Mouse (Mus musculus) heart, embryonic 10.5 days (tissue): ENCODE data around the gene Oser1. TPM values are rescaled to one million over a fixed set of nuclear protein-coding genes. Genes with fewer than 3 reads are reported as not detected.

Experiments
- DNase-seq: peaks from one replicate; pipeline ENCODE4 v3.0.0-alpha.2; 2017; ENCODE audit warnings: low spot score
- H3K27ac ChIP-seq: fragments of 300-500 bp; sonication (generic); 2 replicates; pipeline ENCODE4 v1.5.1; 2016; ENCODE audit warnings: mild to moderate bottlenecking
- H3K27me3 ChIP-seq: fragments of 300-500 bp; sonication (generic); 2 replicates; pipeline ENCODE4 v1.6.1; 2016; ENCODE audit warnings: mild to moderate bottlenecking; ENCODE audit not compliant: poor library complexity, insufficient read depth, severe bottlenecking
- H3K36me3 ChIP-seq: fragments of 300-500 bp; sonication (generic); 2 replicates; pipeline ENCODE4 v1.6.1; 2016; ENCODE audit warnings: mild to moderate bottlenecking, moderate library complexity
- H3K4me1 ChIP-seq: fragments of 300-500 bp; sonication (generic); 2 replicates; pipeline ENCODE4 v1.6.1; 2016; ENCODE audit warnings: mild to moderate bottlenecking
- H3K4me3 ChIP-seq: fragments of 300-500 bp; sonication (generic); 2 replicates; pipeline ENCODE4 v1.5.1; 2016; ENCODE audit warnings: mild to moderate bottlenecking, moderate library complexity
- H3K9me3 ChIP-seq: fragments of 300-500 bp; sonication (generic); 2 replicates; pipeline ENCODE4 v1.6.1; 2016; ENCODE audit warnings: mild to moderate bottlenecking, moderate library complexity
- WGBS: fragments of 180-500 bp; shearing (Covaris S2); methylation state at CpG from one replicate; pipeline ENCODE4 v1.1.7; 2016; 5-methylcytosine and 5-hydroxymethylcytosine counted together
- polyA plus RNA-seq: library from polyadenylated mRNA; unstranded; fragments of >200 nt; fragmentation: Nextera tagmentation; extraction: Ambion mirVana; gene quantifications from 2 replicates; pipeline ENCODE4 v1.2.1, GENCODE M21; 2016

Gene Oser1
- polyA plus RNA-seq, result 65.0 and 74.3 TPM in 2 replicates

DNA sequence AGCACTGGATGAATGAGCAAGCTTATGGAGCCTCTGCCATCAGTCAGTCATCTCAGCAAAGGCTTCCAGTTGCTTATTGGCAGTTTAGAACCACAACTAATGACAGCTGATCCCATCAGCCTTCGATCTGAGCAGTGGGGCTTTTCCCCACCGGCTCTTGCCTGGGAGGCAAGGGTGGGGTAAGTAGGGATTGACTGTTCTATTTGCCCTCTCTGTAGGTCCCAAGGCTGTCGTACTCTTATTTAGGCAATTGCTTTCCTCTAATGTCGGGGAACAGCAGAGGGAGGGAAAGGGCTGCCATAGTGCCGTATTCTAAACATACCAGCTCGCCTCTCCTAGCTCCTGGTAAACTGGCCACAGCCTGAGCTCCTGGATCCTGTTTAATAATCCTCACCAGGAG lies at the start of gene Oser1:
Gene Oser1, minus strand, starts transcription at position 101 of the 400 bp plus-strand sequence.
- 79% methylated on average over 6 of the region's 6 CpGs for WGBS
- Histone ChIP-seq H3K9me3 (no peaks in the 10 kb centered on the region), H3K4me3 (no peak within 1 kb of the TSS), H3K4me1 (peaks cover 6% of the 10 kb centered on the region), H3K36me3 (no peaks in the 10 kb centered on the region), H3K27me3 (no peaks in the 10 kb centered on the region), H3K27ac (no peak within 1 kb of the TSS)
- no peak for DNase-seq

DNA sequence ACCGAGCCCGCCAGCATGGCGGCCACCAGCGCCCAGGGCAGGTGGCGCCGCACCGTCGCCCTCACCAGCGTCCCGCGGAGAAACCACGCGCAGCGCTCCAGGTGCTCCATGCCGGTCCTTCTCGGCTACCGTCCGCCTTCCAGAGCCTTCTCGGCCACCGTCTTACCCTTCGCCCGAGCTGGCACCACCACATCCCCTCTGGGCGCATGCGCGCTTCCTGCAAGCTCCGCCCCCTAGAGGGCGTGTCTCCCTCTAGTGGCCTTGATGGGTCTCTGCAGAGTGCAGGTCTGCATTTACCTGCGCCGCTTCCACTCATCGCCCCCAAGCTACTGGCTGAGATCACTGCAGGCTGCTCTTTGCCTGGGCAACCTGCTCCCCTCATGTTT lies 48.0 kb upstream of the Oser1 start, which contains the start of gene Fitm2:
Gene Fitm2, minus strand, starts transcription at position 164 of the 386 bp plus-strand sequence.
- Histone ChIP-seq H3K4me3 (peak within 1 kb of the TSS; percentile 97), H3K27me3 (no peaks in the 10 kb centered on the region), H3K4me1 (peaks cover 16% of the 10 kb centered on the region), H3K9me3 (no peaks in the 10 kb centered on the region), H3K27ac (peak within 1 kb of the TSS; percentile 94), H3K36me3 (peaks cover 24% of the 10 kb centered on the region)
- DNase-seq, result peak; percentile 97
- WGBS, result 0% methylated on average over 30 of the region's 30 CpGs

DNA sequence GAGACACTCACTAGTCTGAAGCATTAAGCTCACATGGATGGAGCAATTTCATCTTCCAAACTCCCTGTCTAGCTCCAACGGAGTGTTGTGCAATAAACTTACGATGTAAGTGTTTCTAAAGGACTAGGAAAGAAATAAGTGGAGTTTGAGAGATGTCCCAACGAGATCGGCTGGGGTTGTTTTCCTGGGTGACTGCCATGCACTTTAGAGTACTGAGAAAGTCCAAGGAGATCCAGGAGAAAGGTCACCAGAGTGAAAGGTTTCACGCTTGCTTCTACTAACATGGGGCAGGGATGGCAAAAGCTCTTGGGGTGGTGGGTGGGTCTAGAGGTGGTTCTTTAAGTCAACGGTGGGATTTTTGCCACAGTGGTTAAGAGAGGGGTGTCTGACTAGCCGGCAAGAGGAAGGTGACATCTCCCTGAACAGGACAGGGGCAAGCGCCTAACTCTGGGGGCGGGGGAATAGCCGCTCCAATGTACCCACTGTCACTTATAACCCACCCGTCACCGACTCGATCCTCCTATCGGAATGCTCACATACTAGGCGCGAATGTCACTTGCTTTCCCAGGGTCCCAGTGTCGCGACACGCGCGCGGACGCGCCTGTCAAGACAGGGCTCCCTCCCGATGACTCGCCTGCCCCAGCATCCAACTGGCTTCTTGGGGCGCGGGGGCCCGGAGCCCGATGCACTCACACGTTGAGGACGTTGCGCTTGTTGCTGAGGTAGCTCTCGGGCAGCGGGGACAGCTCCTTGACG lies 47.4 kb upstream of the Oser1 start:
- 4% methylated on average over 36 of the region's 36 CpGs for WGBS
- Histone ChIP-seq H3K9me3 (no peaks in the 10 kb centered on the region), H3K36me3 (peaks cover 25% of the 10 kb centered on the region), H3K4me1 (peaks cover 18% of the 10 kb centered on the region), H3K27ac (peak overlapping the region; percentile 94), H3K4me3 (peak overlapping the region; percentile 97), H3K27me3 (no peaks in the 10 kb centered on the region)
- no peak for DNase-seq

DNA sequence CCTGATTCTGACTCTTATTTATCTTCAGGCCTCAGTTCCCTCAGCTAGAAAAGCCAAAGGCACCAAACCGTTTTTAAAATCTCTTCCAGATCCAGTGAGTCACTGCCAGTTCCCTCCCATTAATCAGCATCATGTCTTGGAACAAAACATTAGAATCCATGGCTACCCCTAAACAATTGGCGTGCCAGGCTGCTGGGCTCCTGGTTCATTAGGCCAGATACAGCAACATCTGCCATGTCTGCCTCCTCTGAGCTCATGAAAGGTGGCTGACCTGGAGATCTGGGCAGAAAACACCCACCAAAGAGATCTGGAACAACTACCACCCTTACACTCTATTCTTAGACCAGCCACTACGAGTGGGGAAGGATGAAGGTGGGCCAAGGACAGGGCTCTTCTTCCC lies 46.6 kb upstream of the Oser1 start:
- peaks cover 28% of the 10 kb centered on the region for H3K36me3 ChIP-seq
- no peaks in the 10 kb centered on the region for H3K9me3 ChIP-seq
- H3K4me1 ChIP-seq, result peaks cover 24% of the 10 kb centered on the region
- peak overlapping the region; percentile 97; the same call in 1 of the 2 replicates for H3K4me3 ChIP-seq
- no peaks in the 10 kb centered on the region for H3K27me3 ChIP-seq
- no peak for DNase-seq
- WGBS, result 69% methylated on average over 3 of the region's 3 CpGs
- no peak overlapping the region for H3K27ac ChIP-seq

DNA sequence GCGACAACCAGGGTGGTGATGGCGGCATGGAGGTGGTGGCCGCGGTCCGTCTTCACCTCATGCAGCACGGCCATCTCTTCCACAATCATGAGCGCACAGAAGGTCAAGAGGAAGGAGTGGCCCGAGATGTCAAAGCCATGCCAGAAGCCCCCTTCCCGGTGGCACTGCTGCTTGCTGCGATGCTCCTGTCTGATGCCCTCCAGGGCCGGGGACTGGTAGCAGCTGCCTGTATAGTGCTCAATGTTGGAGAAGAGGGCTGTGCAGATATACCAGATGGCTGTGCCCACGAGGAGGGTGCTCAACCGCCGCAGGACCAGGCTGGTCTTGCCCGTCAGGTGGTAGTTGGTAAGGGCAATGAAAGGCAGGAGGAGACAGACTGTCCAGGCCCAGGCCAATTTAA lies 45.2 kb upstream of the Oser1 start:
- peaks cover 28% of the 10 kb centered on the region for H3K36me3 ChIP-seq
- no peak overlapping the region for H3K27ac ChIP-seq
- H3K4me3 ChIP-seq, result no peak overlapping the region
- no peak for DNase-seq
- WGBS, result 91% methylated on average over 15 of the region's 15 CpGs
- no peaks in the 10 kb centered on the region for H3K27me3 ChIP-seq
- H3K9me3 ChIP-seq, result no peaks in the 10 kb centered on the region
- H3K4me1 ChIP-seq, result peaks cover 38% of the 10 kb centered on the region

DNA sequence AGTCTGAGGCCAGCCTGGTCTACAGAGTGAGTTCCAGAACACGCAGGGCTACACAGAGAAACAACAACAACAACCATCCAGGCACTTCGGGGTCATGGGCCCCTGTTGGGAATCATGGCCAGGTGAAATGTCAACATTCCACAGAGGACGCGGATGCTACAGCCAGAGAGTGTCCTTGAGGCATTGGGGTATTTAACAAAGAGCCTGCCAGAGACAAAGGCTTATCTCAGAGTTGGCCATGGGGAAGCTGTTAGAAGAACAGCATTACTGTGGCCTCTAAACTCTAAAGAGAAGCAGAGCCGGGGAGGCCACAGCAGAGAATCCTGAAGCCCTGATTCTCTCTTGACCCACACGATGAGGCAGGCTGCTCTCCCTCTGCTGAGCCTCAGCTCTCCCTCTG lies 44.4 kb upstream of the Oser1 start:
- 86% methylated on average over 6 of the region's 6 CpGs for WGBS
- no peak overlapping the region for H3K27ac ChIP-seq
- H3K4me1 ChIP-seq, result peaks cover 46% of the 10 kb centered on the region
- no peak for DNase-seq
- peaks cover 28% of the 10 kb centered on the region for H3K36me3 ChIP-seq
- H3K27me3 ChIP-seq, result no peaks in the 10 kb centered on the region
- H3K4me3 ChIP-seq, result no peak overlapping the region
- H3K9me3 ChIP-seq, result no peaks in the 10 kb centered on the region

DNA sequence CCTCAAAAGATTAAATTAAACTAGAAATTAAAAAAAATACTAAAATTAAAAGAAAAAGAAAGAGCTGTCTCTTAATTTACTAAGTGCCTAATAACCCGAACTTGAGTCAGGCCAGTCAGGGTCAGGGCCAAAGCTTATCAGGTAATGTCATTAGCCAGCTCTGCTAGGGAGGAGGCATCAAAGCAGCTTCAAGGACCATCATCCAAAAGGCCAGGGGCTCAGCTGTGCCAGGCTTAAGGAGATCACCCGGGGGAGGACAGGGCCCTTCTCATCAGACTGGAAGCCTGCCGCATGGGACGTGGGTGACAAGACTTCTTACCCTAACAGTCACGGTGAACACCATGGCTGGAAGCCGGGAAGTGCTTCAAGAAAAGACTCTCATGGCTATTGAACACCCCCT lies 43.1 kb upstream of the Oser1 start:
- Histone ChIP-seq H3K27me3 (no peaks in the 10 kb centered on the region), H3K27ac (no peak overlapping the region), H3K4me3 (no peak overlapping the region), H3K4me1 (peaks cover 58% of the 10 kb centered on the region), H3K9me3 (no peaks in the 10 kb centered on the region), H3K36me3 (peaks cover 28% of the 10 kb centered on the region)
- DNase-seq, result no peak
- WGBS, result 68% methylated on average over 6 of the region's 6 CpGs

DNA sequence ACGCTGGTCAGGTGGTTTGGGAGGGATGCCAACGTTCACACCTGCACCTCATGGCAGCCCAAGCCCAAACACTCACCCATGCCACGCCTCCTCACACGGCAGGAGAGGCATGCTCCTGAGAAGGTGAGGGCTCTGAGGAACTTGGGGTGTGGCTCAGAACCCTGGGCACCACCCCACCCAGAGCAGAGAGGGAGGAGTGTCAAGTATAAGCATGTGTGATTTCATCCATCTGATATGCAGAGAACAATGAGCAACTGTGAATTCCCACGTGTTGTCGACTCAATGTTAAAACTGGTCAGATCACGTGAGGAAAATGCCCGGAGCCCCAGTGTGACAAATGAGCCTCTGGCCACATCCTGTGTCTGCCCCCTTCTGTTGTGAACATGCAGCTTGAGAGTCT lies 42.3 kb upstream of the Oser1 start:
- 64% methylated on average over 8 of the region's 8 CpGs for WGBS
- Histone ChIP-seq H3K27me3 (no peaks in the 10 kb centered on the region), H3K9me3 (no peaks in the 10 kb centered on the region), H3K4me1 (peaks cover 55% of the 10 kb centered on the region), H3K36me3 (peaks cover 28% of the 10 kb centered on the region), H3K4me3 (no peak overlapping the region), H3K27ac (no peak overlapping the region)
- no peak for DNase-seq

DNA sequence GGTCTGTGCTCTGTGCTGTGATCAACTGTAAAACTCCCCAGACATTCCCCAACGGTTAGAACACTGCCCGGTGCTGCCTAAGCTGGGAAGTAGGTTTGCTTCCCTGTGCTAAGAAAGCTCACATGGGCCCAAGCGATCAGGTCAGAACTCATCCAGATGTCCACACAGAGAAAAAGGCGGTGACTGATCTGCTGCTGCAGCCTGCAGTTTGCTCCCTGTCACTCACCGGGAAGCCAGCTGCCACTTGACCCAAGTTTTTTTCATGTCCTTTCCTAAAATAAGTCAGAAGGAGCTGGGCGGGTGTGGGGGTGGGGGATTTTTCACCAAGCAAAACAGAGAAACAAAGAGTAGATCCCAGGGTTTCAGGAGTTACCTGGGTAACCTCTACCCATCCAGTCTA lies 40.1 kb upstream of the Oser1 start:
- Histone ChIP-seq H3K27me3 (peaks cover 10% of the 10 kb centered on the region; the same call in 1 of the 2 replicates), H3K4me1 (peaks cover 48% of the 10 kb centered on the region), H3K36me3 (peaks cover 24% of the 10 kb centered on the region), H3K9me3 (no peaks in the 10 kb centered on the region), H3K27ac (peak overlapping the region; percentile 83), H3K4me3 (0 out of 2 replicates have a peak overlapping the region, but pooled peaks have one; percentile 25)
- DNase-seq, result peak; percentile 85
- 26% methylated on average over 6 of the region's 6 CpGs for WGBS

DNA sequence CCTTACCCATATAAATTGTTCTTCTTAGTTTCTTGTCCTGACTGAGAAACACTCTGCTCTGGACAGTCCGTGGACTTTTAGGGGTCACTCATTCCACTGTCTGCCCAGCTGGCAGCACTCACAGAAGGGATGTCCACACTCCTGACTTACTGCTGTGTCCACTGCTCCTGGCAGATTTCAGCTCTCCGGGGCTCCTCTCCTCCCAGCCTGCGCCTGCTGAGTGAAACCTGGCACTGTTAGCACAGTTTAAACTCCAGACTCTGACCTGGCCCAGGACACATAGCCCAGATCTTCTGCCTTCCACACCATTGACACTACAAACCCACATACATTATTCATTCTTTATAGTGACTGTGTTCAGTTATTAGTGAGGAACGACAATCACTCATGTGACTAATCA lies 39.5 kb upstream of the Oser1 start:
- H3K4me1 ChIP-seq, result peaks cover 53% of the 10 kb centered on the region
- peaks cover 19% of the 10 kb centered on the region for H3K36me3 ChIP-seq
- H3K27ac ChIP-seq, result peak overlapping the region; percentile 83
- 48% methylated on average over 4 of the region's 4 CpGs for WGBS
- DNase-seq, result no peak
- peaks cover 15% of the 10 kb centered on the region for H3K27me3 ChIP-seq
- no peaks in the 10 kb centered on the region for H3K9me3 ChIP-seq
- no peak overlapping the region for H3K4me3 ChIP-seq

DNA sequence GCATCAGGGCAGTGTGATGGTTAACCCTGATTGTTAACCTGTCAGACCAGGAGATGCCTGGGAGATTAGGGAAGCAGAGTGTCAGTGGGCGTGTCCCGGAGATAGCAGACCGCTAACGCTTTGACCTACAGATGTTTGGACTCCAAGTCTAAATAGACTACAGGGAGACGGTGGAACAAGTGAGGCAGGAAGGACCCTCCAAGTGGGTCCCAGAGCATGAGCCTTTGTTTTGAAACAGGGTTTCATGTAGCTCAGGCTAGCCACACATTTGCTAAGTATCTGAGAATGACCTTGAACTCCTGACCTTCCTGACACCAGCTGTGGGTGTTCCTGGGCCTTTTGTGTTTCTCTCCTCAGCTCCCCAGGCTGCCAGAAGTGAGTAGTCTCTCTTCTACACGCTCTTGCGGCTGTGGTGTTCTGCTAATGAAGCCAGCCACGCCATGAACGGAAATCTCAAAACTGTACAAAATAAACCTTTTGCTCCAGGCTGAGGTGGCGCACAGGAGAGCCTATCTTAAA lies 38.8 kb upstream of the Oser1 start:
- DNase-seq, result no peak
- Histone ChIP-seq H3K9me3 (no peaks in the 10 kb centered on the region), H3K36me3 (peaks cover 12% of the 10 kb centered on the region), H3K27ac (peak overlapping the region; percentile 83), H3K27me3 (peaks cover 21% of the 10 kb centered on the region), H3K4me3 (no peak overlapping the region), H3K4me1 (peaks cover 60% of the 10 kb centered on the region)
- WGBS, result 48% methylated on average over 10 of the region's 10 CpGs

DNA sequence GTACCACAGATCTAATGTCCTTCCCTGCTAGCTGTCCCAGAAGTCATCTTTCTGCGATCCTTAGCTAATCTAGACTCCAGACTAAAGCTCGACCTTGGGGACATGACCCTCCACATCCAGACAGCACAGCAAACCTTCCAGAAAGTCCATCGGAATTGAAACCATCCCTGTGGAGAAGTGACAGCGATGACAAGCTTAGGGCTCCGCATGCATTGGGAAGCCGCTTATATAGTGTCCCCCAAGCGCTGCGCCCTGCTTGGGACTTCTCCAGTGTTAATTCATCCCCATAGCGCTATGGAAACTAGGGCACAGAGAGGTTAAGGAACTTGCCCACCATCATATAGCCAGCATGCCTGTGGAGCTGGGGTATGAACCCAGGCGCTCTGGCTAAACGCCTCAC lies 38.3 kb upstream of the Oser1 start:
- Histone ChIP-seq H3K9me3 (no peaks in the 10 kb centered on the region), H3K4me3 (0 out of 2 replicates have a peak overlapping the region, but pooled peaks have one; percentile 0), H3K36me3 (peaks cover 8% of the 10 kb centered on the region; the same call in 1 of the 2 replicates), H3K4me1 (peaks cover 64% of the 10 kb centered on the region), H3K27me3 (peaks cover 27% of the 10 kb centered on the region), H3K27ac (peak overlapping the region; percentile 83; the same call in 1 of the 2 replicates)
- no peak for DNase-seq
- 55% methylated on average over 11 of the region's 11 CpGs for WGBS

DNA sequence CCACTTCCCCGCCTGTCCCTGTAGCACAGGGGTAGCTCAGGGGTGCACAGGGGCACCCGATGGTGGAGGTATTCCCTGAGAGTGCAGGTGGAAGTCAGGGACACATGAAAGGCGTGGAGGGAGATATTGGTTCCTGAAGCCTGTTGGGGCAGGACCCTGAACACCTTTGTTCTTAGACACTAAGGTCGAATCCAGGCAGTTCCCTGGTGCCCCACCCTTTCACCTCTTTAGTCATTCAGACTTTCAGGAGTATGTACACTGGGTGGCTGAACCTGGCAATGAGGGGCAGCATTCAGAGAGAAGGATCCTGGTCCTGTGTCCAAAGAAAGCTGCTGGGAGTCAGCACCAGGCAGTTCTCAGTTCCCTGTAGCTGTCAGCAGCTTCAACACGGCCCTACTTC lies 37.9 kb upstream of the Oser1 start:
- H3K36me3 ChIP-seq, result peaks cover 5% of the 10 kb centered on the region; the same call in 1 of the 2 replicates
- no peak for DNase-seq
- H3K27ac ChIP-seq, result peak overlapping the region; percentile 83; the same call in 1 of the 2 replicates
- 0 out of 2 replicates have a peak overlapping the region, but pooled peaks have one; percentile 0 for H3K4me3 ChIP-seq
- H3K9me3 ChIP-seq, result no peaks in the 10 kb centered on the region
- peaks cover 31% of the 10 kb centered on the region for H3K27me3 ChIP-seq
- 66% methylated on average over 5 of the region's 5 CpGs for WGBS
- peaks cover 64% of the 10 kb centered on the region for H3K4me1 ChIP-seq
